Mouse (Mus musculus) forebrain, embryonic 13.5 days (tissue): ENCODE measurements around the gene Zfp27. TPM values are rescaled to one million over a fixed set of nuclear protein-coding genes. Genes with fewer than 3 reads are reported as not detected.
"Not testable (repeated sequence)": the region's sequence is repeated elsewhere in the genome, so short reads cannot be mapped to it uniquely, and the experiment has no call there.

Experiments used
- ATAC-seq: fragments of 200-750 bp; cut with Nextera tagmentation; 2 replicates; pipeline ENCODE4 v1.8.0; 2017
- H3K27ac ChIP-seq: fragments of 300-500 bp; sonication (generic); 2 replicates; pipeline ENCODE4 v1.5.1; 2015; ENCODE audit warnings: inconsistent platforms, mild to moderate bottlenecking, moderate library complexity
- H3K27me3 ChIP-seq: fragments of 300-500 bp; sonication (generic); 2 replicates; pipeline ENCODE4 v1.6.1; 2015; ENCODE audit warnings: mild to moderate bottlenecking, inconsistent platforms
- H3K36me3 ChIP-seq: fragments of 300-500 bp; sonication (generic); 2 replicates; pipeline ENCODE4 v1.6.1; 2015; ENCODE audit warnings: mild to moderate bottlenecking, inconsistent platforms; ENCODE audit not compliant: poor library complexity, severe bottlenecking
- H3K4me1 ChIP-seq: fragments of 300-500 bp; sonication (generic); 2 replicates; pipeline ENCODE4 v1.6.1; 2015; ENCODE audit warnings: inconsistent platforms
- H3K4me2 ChIP-seq: fragments of 300-500 bp; sonication (generic); 2 replicates; pipeline ENCODE4 v1.6.1; 2015; ENCODE audit warnings: inconsistent platforms, mild to moderate bottlenecking, moderate library complexity
- H3K4me3 ChIP-seq: fragments of 300-500 bp; sonication (generic); 2 replicates; pipeline ENCODE4 v1.5.1; 2015; ENCODE audit warnings: mild to moderate bottlenecking, inconsistent platforms
- H3K9ac ChIP-seq: fragments of 300-500 bp; sonication (generic); 2 replicates; pipeline ENCODE4 v1.6.1; 2015; ENCODE audit warnings: mild to moderate bottlenecking, inconsistent platforms
- H3K9me3 ChIP-seq: fragments of 300-500 bp; sonication (generic); replicated peaks from 2 replicates; pipeline ENCODE4 v1.6.1; 2016; ENCODE audit warnings: inconsistent platforms
- whole genome bisulfite sequencing: fragments of 180-500 bp; shearing (Covaris S2); methylation state at CpG from one replicate; pipeline ENCODE4 v1.1.7; 2015; 5-methylcytosine and 5-hydroxymethylcytosine counted together
- microRNA-seq: library from miRNA; unstranded; fragments of <30 nt; microRNA quantifications from one replicate; pipeline ENCODE4, GENCODE M21; 2016
- polyA plus RNA-seq: library from polyadenylated mRNA; unstranded; fragments of >200 nt; fragmentation: Nextera tagmentation; extraction: Ambion mirVana; gene quantifications from 2 replicates; pipeline ENCODE4 v1.2.1, GENCODE M21; 2015

Zfp27 gene
- polyA plus RNA-seq, 1 experiment from 2014 or later, result 13.7 TPM

DNA sequence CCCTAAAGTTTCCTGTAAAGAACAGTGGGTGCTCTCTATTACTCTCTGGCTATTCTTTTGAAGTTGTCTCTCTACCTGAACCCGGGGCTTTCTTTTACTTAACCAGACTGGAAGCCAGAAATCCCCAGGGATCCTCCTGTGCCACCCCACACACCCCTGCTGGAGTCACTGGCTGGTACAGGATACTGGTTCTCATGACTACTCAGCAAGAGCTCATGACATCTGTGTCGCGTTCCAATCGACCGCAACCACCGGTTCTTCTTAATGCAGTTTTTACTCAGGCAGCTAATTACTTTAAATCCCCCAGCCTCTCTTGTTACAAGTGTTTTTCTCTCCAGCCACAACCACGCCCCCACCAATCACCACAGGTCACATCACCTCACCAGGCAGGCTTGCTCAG is 26.3 kb downstream of the Zfp27 start:
- 68% methylated on average over 7 of the region's 7 CpGs for whole genome bisulfite sequencing
- peaks cover 21% of the 10 kb centered on the region for H3K9me3 ChIP-seq
- peaks cover 28% of the 10 kb centered on the region for H3K36me3 ChIP-seq
- no peaks in the 10 kb centered on the region for H3K4me1 ChIP-seq
- ATAC-seq, result no peak
- H3K27me3 ChIP-seq, result no peaks in the 10 kb centered on the region
- no peak overlapping the region for H3K4me2 ChIP-seq
- H3K4me3 ChIP-seq, result no peak overlapping the region
- no peak overlapping the region for H3K9ac ChIP-seq
- H3K27ac ChIP-seq, result no peak overlapping the region

DNA sequence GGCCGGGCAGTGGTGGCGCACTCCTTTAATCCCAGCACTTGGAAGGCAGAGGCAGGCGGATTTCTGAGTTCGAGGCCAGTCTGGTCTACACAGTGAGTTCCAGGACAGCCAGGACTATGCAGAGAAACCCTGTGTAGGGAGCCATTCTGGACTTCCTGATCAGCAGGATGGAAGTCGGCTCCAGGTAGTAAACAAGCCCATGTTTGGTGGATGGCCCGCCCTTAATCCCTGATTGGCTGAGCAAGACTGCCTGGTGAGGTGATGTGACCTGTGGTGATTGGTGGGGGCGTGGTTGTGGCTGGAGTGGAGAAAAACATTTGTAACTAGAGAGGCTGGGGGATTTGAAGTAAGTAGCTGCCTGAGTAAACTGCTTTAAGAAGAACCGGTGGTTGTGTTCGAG is 28.8 kb downstream of the Zfp27 start:
- peaks cover 29% of the 10 kb centered on the region for H3K9me3 ChIP-seq
- H3K27me3 ChIP-seq, H3K27ac ChIP-seq, H3K9ac ChIP-seq, H3K4me1 ChIP-seq, H3K4me2 ChIP-seq, ATAC-seq, H3K4me3 ChIP-seq: not testable (repeated sequence)
- WGBS, result 89% methylated on average over 9 of the region's 9 CpGs
- peaks cover 44% of the 10 kb centered on the region for H3K36me3 ChIP-seq

DNA sequence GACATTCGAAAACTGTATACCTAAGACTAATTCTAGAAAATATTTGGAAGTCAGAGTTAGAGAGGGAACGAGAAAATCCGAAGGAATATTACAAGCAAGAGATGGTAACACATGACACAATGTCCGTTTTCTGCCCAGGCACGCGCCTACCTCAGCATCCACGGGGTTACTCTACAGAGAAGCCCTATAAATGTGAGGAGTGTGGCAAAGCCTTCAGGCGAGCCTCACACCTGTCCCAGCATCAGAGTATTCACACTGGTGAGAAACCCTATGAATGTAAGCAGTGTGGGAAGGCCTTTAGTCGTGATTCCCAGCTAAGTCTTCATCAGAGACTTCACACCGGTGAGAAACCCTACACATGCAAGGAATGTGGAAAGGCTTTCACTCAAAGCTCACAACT is 32.1 kb downstream of the Zfp27 start:
- H3K4me3 ChIP-seq, result no peak overlapping the region
- WGBS, result 93% methylated on average over 10 of the region's 10 CpGs
- ATAC-seq, result no peak
- H3K9me3 ChIP-seq, result peaks cover 33% of the 10 kb centered on the region
- no peak overlapping the region for H3K4me2 ChIP-seq
- H3K27ac ChIP-seq, result no peak overlapping the region
- no peaks in the 10 kb centered on the region for H3K27me3 ChIP-seq
- no peaks in the 10 kb centered on the region for H3K4me1 ChIP-seq
- H3K9ac ChIP-seq, result no peak overlapping the region
- peaks cover 53% of the 10 kb centered on the region for H3K36me3 ChIP-seq

DNA sequence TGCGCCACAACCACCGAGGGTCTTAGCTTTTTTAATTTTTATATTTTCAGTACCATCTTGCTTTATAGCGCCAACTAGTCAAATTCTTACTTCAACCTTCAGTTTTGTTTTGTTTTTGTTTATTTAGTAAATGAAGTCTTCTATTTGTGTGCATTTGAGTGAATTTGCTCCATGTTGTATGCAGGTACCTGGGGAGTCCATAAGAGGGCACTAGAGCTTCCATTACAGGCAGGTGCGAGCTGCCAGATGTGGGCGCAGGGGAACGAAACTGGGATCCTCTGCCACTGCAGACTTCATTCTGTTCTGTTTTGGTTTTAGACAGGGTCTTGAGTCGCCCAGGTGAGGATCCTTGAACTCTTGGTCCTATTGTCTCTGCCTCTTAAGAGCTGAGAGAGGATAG is 44.7 kb downstream of the Zfp27 start:
- 0 out of 2 replicates have a peak, but pooled peaks cover 3% of the 10 kb centered on the region for H3K9me3 ChIP-seq
- no peaks in the 10 kb centered on the region for H3K27me3 ChIP-seq
- H3K9ac ChIP-seq, result no peak overlapping the region
- peaks cover 8% of the 10 kb centered on the region for H3K4me1 ChIP-seq
- no peak overlapping the region for H3K4me2 ChIP-seq
- no peak overlapping the region for H3K27ac ChIP-seq
- ATAC-seq, result no peak
- H3K36me3 ChIP-seq, result peaks cover 5% of the 10 kb centered on the region; the same call in 1 of the 2 replicates
- 90% methylated on average over 7 of the region's 7 CpGs for WGBS
- H3K4me3 ChIP-seq, result no peak overlapping the region

DNA sequence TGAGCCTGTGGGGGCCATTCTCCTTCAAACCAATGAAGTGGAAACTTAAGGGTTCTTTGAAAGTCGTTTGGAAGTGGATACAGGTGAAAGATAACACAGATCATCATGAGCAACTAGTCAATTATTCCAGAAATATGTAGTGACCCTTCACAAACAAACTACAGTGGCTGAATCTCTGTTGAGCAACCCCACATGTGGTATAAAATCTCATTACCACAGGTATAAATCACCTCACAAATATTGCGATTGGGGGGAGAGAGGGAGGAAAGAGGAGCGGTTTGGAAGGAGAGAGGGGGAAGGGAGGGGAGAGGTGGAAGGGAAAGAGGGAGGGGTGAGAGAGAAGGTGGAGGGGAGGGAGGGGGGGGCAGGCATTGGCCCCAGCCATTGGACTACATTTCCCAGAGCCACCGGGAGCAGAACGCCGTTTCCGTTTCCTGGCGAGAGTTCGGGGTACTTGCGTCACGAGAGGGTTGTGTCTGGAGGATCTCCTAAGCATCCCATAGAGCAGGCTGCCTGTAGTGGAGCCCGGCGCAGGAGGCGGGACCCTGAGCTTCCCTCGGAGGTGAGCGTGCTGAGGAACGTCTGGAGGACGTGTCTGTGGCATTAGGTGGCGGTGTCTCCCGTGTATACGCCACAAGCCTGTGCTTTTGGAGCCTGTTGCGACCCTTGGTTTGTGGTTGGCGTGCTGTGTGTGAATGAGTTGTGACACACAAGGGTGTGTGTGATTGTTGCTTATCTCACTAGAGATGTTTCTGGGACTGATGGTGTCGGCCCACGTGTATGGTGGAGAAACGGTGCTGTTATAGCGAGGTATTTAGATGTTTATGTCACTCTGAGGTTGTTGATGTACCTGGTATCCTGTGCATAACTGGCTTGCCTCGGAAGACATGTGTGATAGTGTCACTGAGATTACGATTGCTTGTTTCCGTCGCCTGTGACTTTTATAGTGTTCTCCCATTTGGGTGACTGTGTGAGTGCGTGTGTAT is 46.5 kb downstream of the Zfp27 start, which contains the start of gene Zfp420:
Gene Zfp420, plus strand, starts transcription at position 448 of the 986 bp plus-strand sequence.
- Histone ChIP-seq H3K9me3 (0 out of 2 replicates have a peak, but pooled peaks cover 3% of the 10 kb centered on the region), H3K27me3 (no peaks in the 10 kb centered on the region), H3K4me2 (peak within 1 kb of the TSS; percentile 86), H3K9ac (peak within 1 kb of the TSS; percentile 76), H3K36me3 (peaks cover 5% of the 10 kb centered on the region; the same call in 1 of the 2 replicates), H3K4me1 (peaks cover 8% of the 10 kb centered on the region), H3K4me3 (peak within 1 kb of the TSS; percentile 67), H3K27ac (peak within 1 kb of the TSS; percentile 35)
- ATAC-seq, result peak; percentile 98
- 8% methylated on average over 32 of the region's 32 CpGs for WGBS

- peaks cover 25% of the 10 kb centered on the region for H3K36me3 ChIP-seq
- peak within 1 kb of the TSS; percentile 74 for H3K9ac ChIP-seq
- peak within 1 kb of the TSS; percentile 68 for H3K4me2 ChIP-seq
- under 1% methylated on average over 21 of the region's 21 CpGs for WGBS
- peaks cover 5% of the 10 kb centered on the region for H3K4me1 ChIP-seq
- H3K27ac ChIP-seq, result no peak within 1 kb of the TSS
- ATAC-seq, result peak; percentile 96
- 0 out of 2 replicates have a peak, but pooled peaks cover under 1% of the 10 kb centered on the region for H3K9me3 ChIP-seq
- no peaks in the 10 kb centered on the region for H3K27me3 ChIP-seq
- peak within 1 kb of the TSS; percentile 59 for H3K4me3 ChIP-seq
Observed at GRCm38 (mm10) chr7:29853219-29853842, 53.0 kb downstream of the Zfp27 start, which contains the start of gene Zfp940. Gene Zfp940, minus strand, starts transcription at chr7:29853669.

DNA sequence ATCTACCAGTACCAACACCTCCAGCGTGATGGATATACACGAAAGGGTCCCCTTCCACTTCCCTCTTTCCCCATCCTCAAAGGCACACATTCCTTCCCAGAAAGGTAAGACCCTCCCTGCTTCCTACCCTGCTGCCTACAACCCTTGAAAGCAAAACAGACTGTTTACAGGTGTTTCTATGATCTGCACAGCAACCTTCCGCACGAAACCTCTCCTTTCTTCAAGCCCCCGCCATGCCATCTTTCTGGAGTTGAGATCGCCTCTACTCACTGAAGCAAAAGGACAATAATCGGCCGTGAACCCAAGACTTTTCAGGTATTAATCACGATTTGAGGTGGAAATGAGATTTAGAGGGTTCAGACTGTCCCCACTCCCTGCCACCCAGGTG is 53.5 kb downstream of the Zfp27 start:
- H3K4me1 ChIP-seq, result peaks cover 5% of the 10 kb centered on the region
- H3K9ac ChIP-seq, result peak overlapping the region; percentile 74
- peaks cover 26% of the 10 kb centered on the region for H3K36me3 ChIP-seq
- no peak overlapping the region for H3K27ac ChIP-seq
- no peaks in the 10 kb centered on the region for H3K9me3 ChIP-seq
- H3K4me3 ChIP-seq, result peak overlapping the region; percentile 59
- peak overlapping the region; percentile 68 for H3K4me2 ChIP-seq
- WGBS, result 58% methylated on average over 9 of the region's 9 CpGs
- H3K27me3 ChIP-seq, result no peaks in the 10 kb centered on the region
- ATAC-seq, result no peak; the same call in 1 of the 2 replicates

DNA sequence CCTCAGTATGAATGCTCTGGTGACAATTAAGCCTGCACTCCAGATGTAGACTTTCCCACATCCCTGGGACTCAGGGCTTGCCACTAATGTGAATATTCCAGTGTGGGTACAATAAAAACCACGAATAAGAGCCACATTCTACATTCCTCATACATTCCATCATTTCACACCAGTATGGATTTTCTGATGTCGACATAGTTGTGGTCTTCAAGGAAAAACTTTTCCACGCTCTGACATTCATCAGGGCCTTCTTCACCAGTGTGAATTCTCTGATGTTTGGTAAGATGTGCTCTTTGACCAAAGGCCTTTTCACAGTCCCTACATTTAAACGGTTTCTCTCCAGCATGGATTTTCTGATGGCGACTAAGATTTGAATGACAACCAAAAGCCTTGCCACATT is 61.8 kb downstream of the Zfp27 start:
- H3K4me1 ChIP-seq, result no peaks in the 10 kb centered on the region
- H3K27ac ChIP-seq, result no peak overlapping the region
- 90% methylated on average over 5 of the region's 5 CpGs for WGBS
- H3K27me3 ChIP-seq, result no peaks in the 10 kb centered on the region
- H3K4me2 ChIP-seq, result no peak overlapping the region
- ATAC-seq, result no peak
- H3K4me3 ChIP-seq, result no peak overlapping the region
- H3K36me3 ChIP-seq, result peaks cover 55% of the 10 kb centered on the region
- no peaks in the 10 kb centered on the region for H3K9me3 ChIP-seq
- no peak overlapping the region for H3K9ac ChIP-seq

Small RNA genes lying within 50 kb of the gene (microRNA-seq; reads per million reads assigned to microRNA genes)
- gene Mir7668, result not detected

Other genes starting within 250 kb of the Zfp27 start
- 0.16 and 0.21 TPM in 2 replicates for gene Catsperg2, start 179.5 kb downstream of the Zfp27 start, polyA plus RNA-seq
- gene Zfp84, start 138.0 kb downstream of the Zfp27 start, polyA plus RNA-seq, result 16.4 and 17.9 TPM in 2 replicates
- gene Zfp30, start 122.6 kb downstream of the Zfp27 start, polyA plus RNA-seq, result 14.2 and 14.8 TPM in 2 replicates
- gene Zfp790, start 90.5 kb downstream of the Zfp27 start, polyA plus RNA-seq, result 22.1 and 24.8 TPM in 2 replicates
- 11.7 and 13.7 TPM in 2 replicates for gene Zfp940, start 52.9 kb downstream of the Zfp27 start, polyA plus RNA-seq
- 13.8 and 14.3 TPM in 2 replicates for gene Zfp420, start 46.6 kb downstream of the Zfp27 start, polyA plus RNA-seq
- gene Zfp383, start 1.7 kb upstream of the Zfp27 start, polyA plus RNA-seq, result 7.2 and 7.5 TPM in 2 replicates
- gene Zfp74, start 47.5 kb upstream of the Zfp27 start, polyA plus RNA-seq, result 16.6 TPM in 2 replicates
- gene Zfp568, start 77.4 kb upstream of the Zfp27 start, polyA plus RNA-seq, result 5.7 and 6.0 TPM in 2 replicates
- gene Zfp14, start 144.8 kb upstream of the Zfp27 start, polyA plus RNA-seq, result 9.6 and 10.6 TPM in 2 replicates
- 10.3 and 11.8 TPM in 2 replicates for gene Zfp82, start 166.3 kb upstream of the Zfp27 start, polyA plus RNA-seq
- gene Gm26920, start 183.8 kb upstream of the Zfp27 start, polyA plus RNA-seq, result 1.7 and 3.5 TPM in 2 replicates
- gene Zfp566, start 184.0 kb upstream of the Zfp27 start, polyA plus RNA-seq, result 19.3 and 20.9 TPM in 2 replicates
- 118 and 121 TPM in 2 replicates for gene Zfp260, start 188.2 kb upstream of the Zfp27 start, polyA plus RNA-seq
- gene Zfp382, start 215.4 kb upstream of the Zfp27 start, polyA plus RNA-seq, result 19.0 and 21.1 TPM in 2 replicates